Mouse (Mus musculus): Measurements from ENCODE around the gene Zfp618.

- no peak for TF ChIP-seq CTCF (IDR thresholded peaks at IDR 0.05; ENCODE audit: insufficient read depth, low read depth, low read length)
- no peak for TF ChIP-seq POLR2A (IDR thresholded peaks at IDR 0.05; ENCODE audit: insufficient read depth, low read depth, low read length)
Measured at GRCm38 (mm10) chr4:63048606-63049005, 83.2 kb downstream of the Zfp618 start.
